Mouse (Mus musculus) gastrocnemius, adult 8-10 months (tissue): ENCODE data around the gene Npr3. TPM values are rescaled to one million over a fixed set of nuclear protein-coding genes. Genes with fewer than 3 reads are reported as not detected.

ENCODE experiments used
- total RNA-seq, 4 experiments: library from RNA; stranded (reverse); gene quantifications; 2 replicates each; pipeline ENCODE4 v1.2.4; 2022

Gene Npr3
- total RNA-seq, 4 experiments from 2014 or later, result 4.1 to 12.0 (median 6.1) TPM

Other genes with a start within 250 kb of the Npr3 start
- 100 to 1,000 TPM in 3 of 4 experiments, 10 to 100 TPM in 1; 61.6 to 136 (median 107) TPM for gene Sub1, start 89.7 kb upstream of the Npr3 start, total RNA-seq
- gene Zfr, start 210.5 kb upstream of the Npr3 start, total RNA-seq, result 10 to 100 TPM; 59.0 to 80.1 (median 65.6) TPM